Mouse (Mus musculus) neural tube, embryonic 13.5 days (tissue): ENCODE data around the gene Vmn1r60. TPM values are rescaled to one million over a fixed set of nuclear protein-coding genes. Genes with fewer than 3 reads are reported as not detected.
"Not testable (repeated sequence)": the region's sequence is repeated elsewhere in the genome, so short reads cannot be mapped to it uniquely, and the experiment has no call there.

Source experiments
- ATAC-seq: fragments of 200-750 bp; cut with Nextera tagmentation; 2 replicates; pipeline ENCODE4 v1.8.0; 2017; ENCODE audit warnings: low read depth, mild to moderate bottlenecking, moderate TSS enrichment, moderate library complexity
- H3K27ac ChIP-seq: fragments of 300-500 bp; sonication (generic); replicated peaks from 2 replicates; pipeline ENCODE4 v1.5.1; 2015; ENCODE audit warnings: moderate library complexity, mild to moderate bottlenecking, inconsistent platforms
- H3K27me3 ChIP-seq: fragments of 300-500 bp; sonication (generic); 2 replicates; pipeline ENCODE4 v1.6.1; 2015; ENCODE audit warnings: mild to moderate bottlenecking, inconsistent platforms
- H3K36me3 ChIP-seq: fragments of 300-500 bp; sonication (generic); 2 replicates; pipeline ENCODE4 v1.6.1; 2015; ENCODE audit warnings: mild to moderate bottlenecking, inconsistent platforms
- H3K4me1 ChIP-seq: fragments of 300-500 bp; sonication (generic); replicated peaks from 2 replicates; pipeline ENCODE4 v1.6.1; 2015; ENCODE audit warnings: inconsistent platforms
- H3K4me2 ChIP-seq: fragments of 300-500 bp; sonication (generic); 2 replicates; pipeline ENCODE4 v1.6.1; 2015; ENCODE audit warnings: inconsistent platforms, mild to moderate bottlenecking, moderate library complexity
- H3K4me3 ChIP-seq: fragments of 300-500 bp; sonication (generic); 2 replicates; pipeline ENCODE4 v1.5.1; 2015; ENCODE audit warnings: mild to moderate bottlenecking, inconsistent platforms
- H3K9ac ChIP-seq: fragments of 300-500 bp; sonication (generic); 2 replicates; pipeline ENCODE4 v1.6.1; 2015; ENCODE audit warnings: moderate library complexity, mild to moderate bottlenecking, inconsistent platforms
- H3K9me3 ChIP-seq: fragments of 300-500 bp; sonication (generic); 2 replicates; pipeline ENCODE4 v1.6.1; 2016; ENCODE audit warnings: inconsistent platforms
- WGBS: fragments of 180-500 bp; shearing (Covaris S2); methylation state at CpG from one replicate; pipeline ENCODE4 v1.1.7; 2015; 5-methylcytosine and 5-hydroxymethylcytosine counted together
- polyA plus RNA-seq: library from polyadenylated mRNA; unstranded; fragments of >200 nt; fragmentation: Nextera tagmentation; extraction: Ambion mirVana; gene quantifications from 2 replicates; pipeline ENCODE4 v1.2.1, GENCODE M21; 2015

Gene Vmn1r60
- polyA plus RNA-seq, result not detected in 2 replicates

DNA sequence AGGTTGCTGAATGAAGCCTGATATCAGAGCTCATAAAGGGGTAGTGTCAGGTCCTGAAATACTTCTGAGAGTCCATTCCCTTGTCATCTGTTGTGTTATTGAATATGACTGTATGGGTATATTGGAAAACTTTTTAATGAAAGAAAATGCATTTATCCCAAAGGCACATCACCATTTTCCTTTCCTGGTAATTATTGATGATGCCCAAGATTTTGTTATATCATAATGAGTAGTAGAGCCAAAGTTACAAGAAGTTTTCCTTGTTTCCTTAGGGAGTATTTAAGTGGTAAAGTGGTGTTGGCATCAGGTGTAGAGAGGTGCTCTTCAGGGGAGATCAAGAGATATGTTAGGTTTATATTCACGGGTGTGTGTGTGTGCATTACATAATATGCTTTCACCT lies at the start of gene Vmn1r60:
TSS of gene Vmn1r60 (minus strand) at position 101 of the 400 bp plus-strand sequence.
- H3K4me2 ChIP-seq, H3K27me3 ChIP-seq, H3K27ac ChIP-seq, H3K4me1 ChIP-seq, H3K9me3 ChIP-seq, H3K9ac ChIP-seq, H3K36me3 ChIP-seq, ATAC-seq, H3K4me3 ChIP-seq: not testable (repeated sequence)
- 93% methylated on average over 1 of the region's 1 CpGs for WGBS

DNA sequence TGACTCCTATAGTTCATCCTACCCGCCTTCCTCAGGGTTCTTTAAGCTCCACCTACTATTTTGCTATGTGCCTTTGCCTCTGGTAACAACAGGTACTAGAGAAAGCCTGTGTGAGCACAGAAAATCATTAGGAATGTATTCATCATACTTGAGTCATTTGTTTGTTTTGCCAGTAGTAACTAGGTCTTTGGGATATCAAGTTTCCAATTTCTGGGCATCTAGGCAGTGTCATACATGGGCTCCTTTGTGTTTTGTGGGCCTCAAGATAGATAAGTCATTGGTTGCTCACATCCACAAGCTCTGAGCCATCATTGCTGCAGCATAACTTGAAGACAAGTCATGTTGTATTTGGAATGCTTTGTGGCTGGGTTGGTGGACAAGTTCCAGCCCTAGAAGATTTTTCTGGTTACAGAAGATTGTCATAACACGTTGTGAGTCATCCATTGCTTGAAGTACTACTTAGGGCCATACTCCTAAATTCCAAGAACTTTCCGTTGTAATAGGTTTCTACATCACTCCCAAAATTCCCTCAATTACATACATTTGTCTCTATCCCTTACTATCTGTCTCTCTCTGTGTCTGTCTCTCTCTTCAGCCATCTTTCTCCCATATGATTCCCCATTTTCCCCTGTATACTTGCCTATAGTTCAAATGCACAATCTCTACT lies 6.2 kb downstream of the Vmn1r60 start:
- 56% methylated on average over 3 of the region's 3 CpGs for WGBS
- not testable (repeated sequence) for H3K9ac ChIP-seq, H3K4me1 ChIP-seq, H3K27me3 ChIP-seq, H3K27ac ChIP-seq, ATAC-seq, H3K36me3 ChIP-seq, H3K4me2 ChIP-seq, H3K4me3 ChIP-seq
- peaks cover 19% of the 10 kb centered on the region for H3K9me3 ChIP-seq

GRCm38 (mm10) chr7:5493856-5494255 lies 53.3 kb downstream of the Vmn1r60 start, which contains the start of gene Vmn2r28:
Gene Vmn2r28, minus strand, starts transcription at chr7:5493956.
- not testable (repeated sequence) for H3K9ac ChIP-seq, H3K27me3 ChIP-seq, H3K36me3 ChIP-seq, H3K9me3 ChIP-seq, H3K4me3 ChIP-seq, ATAC-seq, H3K4me1 ChIP-seq, H3K4me2 ChIP-seq, H3K27ac ChIP-seq

Other genes starting within 250 kb of the Vmn1r60 start
- gene Gm5065, start 196.8 kb downstream of the Vmn1r60 start, polyA plus RNA-seq, result not detected in 2 replicates
- not detected in 2 replicates for gene Nlrp2, start 196.3 kb downstream of the Vmn1r60 start, polyA plus RNA-seq
- 0.03 TPM in 1 of 2 replicates, not detected in the other for gene Vmn1r58, start 133.9 kb downstream of the Vmn1r60 start, polyA plus RNA-seq
- gene Vmn1r59, start 90.5 kb downstream of the Vmn1r60 start, polyA plus RNA-seq, result not detected in 2 replicates
- gene Vmn2r28, start 53.4 kb downstream of the Vmn1r60 start, polyA plus RNA-seq, result not detected in 2 replicates
- gene Vmn1r61, start 66.0 kb upstream of the Vmn1r60 start, polyA plus RNA-seq, result not detected in 2 replicates
- gene Vmn1r62, start 126.3 kb upstream of the Vmn1r60 start, polyA plus RNA-seq, result not detected in 2 replicates